In the genomic region with DNA sequence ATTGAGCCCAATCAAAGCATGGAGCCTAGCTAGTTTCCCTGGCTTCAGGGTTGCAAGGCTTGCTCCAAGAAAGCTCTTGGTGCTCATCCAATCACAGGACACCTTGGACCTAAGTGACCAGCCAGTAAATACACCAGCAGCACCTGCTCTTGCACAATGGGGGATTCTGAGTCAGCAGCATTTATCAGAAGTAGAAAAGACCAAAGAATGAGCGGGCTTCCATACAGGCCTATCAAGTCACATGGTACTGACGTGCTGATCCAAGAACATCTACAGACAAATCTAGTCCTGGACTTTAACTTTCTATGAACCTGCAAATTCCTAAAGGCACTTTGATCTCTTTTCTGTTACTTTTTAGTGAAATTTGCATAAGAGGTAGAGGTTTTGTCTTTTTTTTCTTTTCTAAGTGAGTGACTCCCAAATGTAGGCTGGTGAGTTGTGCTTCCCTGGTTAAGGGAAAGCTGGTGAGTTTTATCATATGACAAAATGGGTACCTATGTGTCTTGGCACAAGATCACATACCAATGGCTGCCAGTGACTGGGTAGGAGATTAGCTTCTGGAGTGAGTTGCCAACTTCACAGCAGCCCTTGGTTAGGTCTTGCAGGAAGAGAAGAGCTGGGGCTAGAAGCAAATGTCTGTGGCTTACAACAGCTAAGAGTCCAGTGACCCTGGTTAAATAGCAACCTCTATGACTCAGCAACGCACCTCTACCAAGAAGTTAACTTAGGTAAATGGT, we compare ENCODE assay signal across 12 mouse cellular contexts. TPM values are rescaled to one million over a fixed set of nuclear protein-coding genes. Genes with fewer than 3 reads are reported as not detected.
DNase-seq lines count a peak whose midpoint lies in the region; ATAC-seq and TF ChIP-seq lines count a peak whose summit lies in the region.
"Had no signal": no experiment of that assay in that cellular context is flagged by ENCODE, and none has a peak within 500 bp of the region (broad histone marks: within the 10 kb centered on the region; RNA-seq: fewer than 3 reads in every experiment).

No protein-coding gene starts in this region.

- ATAC-seq in intestine, embryonic 16.5 days = peak; percentile 72
- no peak for ATAC-seq in intestine, embryonic 15.5 days
- ATAC-seq in liver, postnatal 0 days = no peak
- ATAC-seq: midbrain, embryonic 15.5 days had no signal

- no peaks in the 10 kb centered on the region for H3K36me3 ChIP-seq in intestine, embryonic 16.5 days (ENCODE audit: control insufficient read depth, insufficient read depth, low read length)
- no peaks in the 10 kb centered on the region for H3K36me3 ChIP-seq in intestine, embryonic 15.5 days
- no peaks in the 10 kb centered on the region; the same call in 1 of the 2 replicates for H3K36me3 ChIP-seq in kidney, adult 2 months (ENCODE audit: control insufficient read depth, insufficient read depth, low read length)
- H3K36me3 ChIP-seq in liver, postnatal 0 days (replicated peaks; ENCODE audit: insufficient read depth, low read length) = no peaks in the 10 kb centered on the region
- H3K36me3 ChIP-seq: hindbrain, embryonic 15.5 days; midbrain, embryonic 15.5 days; neural tube, embryonic 15.5 days had no signal

- no peak overlapping the region for H3K27ac ChIP-seq in intestine, embryonic 16.5 days (ENCODE audit: low read length)
- no peak overlapping the region for H3K27ac ChIP-seq in intestine, embryonic 15.5 days
- peak overlapping the region; percentile 78 for H3K27ac ChIP-seq in kidney, adult 2 months (ENCODE audit: insufficient read depth, low read depth, low read length)
- H3K27ac ChIP-seq in liver, postnatal 0 days (ENCODE audit: low read depth) = peak overlapping the region; percentile 41; the same call in 1 of the 2 replicates
- H3K27ac ChIP-seq in left cerebral cortex, adult 2 months = no peak overlapping the region
- H3K27ac ChIP-seq: hindbrain, embryonic 15.5 days; midbrain, embryonic 15.5 days; neural tube, embryonic 15.5 days had no signal

- H3K9me3 ChIP-seq in intestine, embryonic 16.5 days (ENCODE audit: control insufficient read depth, low read length) = no peaks in the 10 kb centered on the region
- H3K9me3 ChIP-seq in intestine, embryonic 15.5 days = no peaks in the 10 kb centered on the region
- H3K9me3 ChIP-seq in liver, postnatal 0 days (ENCODE audit: low read length) = no peaks in the 10 kb centered on the region
- H3K9me3 ChIP-seq: hindbrain, embryonic 15.5 days; midbrain, embryonic 15.5 days; neural tube, embryonic 15.5 days had no signal

- H3K4me2 ChIP-seq in intestine, embryonic 16.5 days (ENCODE audit: low read depth, low read length) = no peak overlapping the region
- no peak overlapping the region for H3K4me2 ChIP-seq in intestine, embryonic 15.5 days (replicated peaks)
- H3K4me2 ChIP-seq in liver, postnatal 0 days (ENCODE audit: low read depth, low read length) = no peak overlapping the region
- H3K4me2 ChIP-seq: hindbrain, embryonic 15.5 days; midbrain, embryonic 15.5 days; neural tube, embryonic 15.5 days had no signal

- H3K4me1 ChIP-seq in intestine, embryonic 16.5 days (ENCODE audit: control insufficient read depth, insufficient read depth, low read length) = no peaks in the 10 kb centered on the region
- H3K4me1 ChIP-seq in intestine, embryonic 15.5 days (replicated peaks) = no peaks in the 10 kb centered on the region
- peaks cover 21% of the 10 kb centered on the region; the same call in 1 of the 2 replicates for H3K4me1 ChIP-seq in kidney, adult 2 months (ENCODE audit: control insufficient read depth, insufficient read depth, low read length)
- peaks cover 18% of the 10 kb centered on the region for H3K4me1 ChIP-seq in liver, postnatal 0 days (ENCODE audit: insufficient read depth)
- H3K4me1 ChIP-seq: hindbrain, embryonic 15.5 days; midbrain, embryonic 15.5 days; neural tube, embryonic 15.5 days had no signal

- H3K27me3 ChIP-seq in intestine, embryonic 16.5 days (replicated peaks; ENCODE audit: control insufficient read depth, insufficient read depth, low read length) = no peaks in the 10 kb centered on the region
- H3K27me3 ChIP-seq in intestine, embryonic 15.5 days (replicated peaks) = no peaks in the 10 kb centered on the region
- H3K27me3 ChIP-seq in kidney, adult 2 months (replicated peaks; ENCODE audit: control insufficient read depth, insufficient read depth, low read length) = no peaks in the 10 kb centered on the region
- H3K27me3 ChIP-seq in liver, postnatal 0 days (ENCODE audit: insufficient read depth, low read length) = no peaks in the 10 kb centered on the region
- H3K27me3 ChIP-seq: hindbrain, embryonic 15.5 days; midbrain, embryonic 15.5 days; neural tube, embryonic 15.5 days had no signal

- peak; percentile 31 to 35 for DNase-seq in cerebellum, adult 18-20 months
- DNase-seq in kidney, adult 2 months = peak; percentile 90
- DNase-seq in liver, postnatal 0 days = no peak
- no peak for DNase-seq in B cell, adult 2 months
- DNase-seq in gastrocnemius, adult 8-10 months (ENCODE audit: low spot score in 2 of 2) = no peak
- DNase-seq in left cerebral cortex, adult 2 months (ENCODE audit: extremely low spot score in 1 of 2, low spot score in 2 of 2) = no peak
- DNase-seq: right cerebral cortex, postnatal 25 days had no signal

- TF ChIP-seq CTCF in kidney, adult 2 months (conservative IDR thresholded peaks at IDR 0.05; ENCODE audit: insufficient read depth, insufficient read length, low read depth, low read length) = no peak
- TF ChIP-seq CTCF in liver, postnatal 0 days (IDR thresholded peaks at IDR 0.05; ENCODE audit: low read depth) = no peak
- TF ChIP-seq CTCF in left cerebral cortex, adult 2 months (IDR thresholded peaks at IDR 0.05) = no peak

- 88% methylated on average over 3 of the region's 3 CpGs for WGBS in intestine, embryonic 16.5 days
- WGBS in intestine, embryonic 15.5 days = 93% methylated on average over 3 of the region's 3 CpGs
- WGBS in kidney, adult 2 months = 60% methylated on average over 3 of the region's 3 CpGs
- WGBS in liver, postnatal 0 days (ENCODE audit: insufficient replicate concordance) = 79% methylated on average over 3 of the region's 3 CpGs

- no peak for TF ChIP-seq POLR2A in kidney, adult 2 months (IDR thresholded peaks at IDR 0.05; ENCODE audit: low read depth, low read length)

- intact Hi-C loops in left cerebral cortex, adult 2 months (cut with DNase I) = no loop called here

- H3K9ac ChIP-seq in intestine, embryonic 16.5 days (ENCODE audit: low read depth, low read length) = no peak overlapping the region
- H3K9ac ChIP-seq in intestine, embryonic 15.5 days = no peak overlapping the region
- no peak overlapping the region for H3K9ac ChIP-seq in liver, postnatal 0 days (replicated peaks)
- H3K9ac ChIP-seq: hindbrain, embryonic 15.5 days; midbrain, embryonic 15.5 days; neural tube, embryonic 15.5 days had no signal

- no peak for TF ChIP-seq EP300 in liver, postnatal 0 days (IDR thresholded peaks at IDR 0.05; ENCODE audit: low read depth)

- no peak overlapping the region for H3K4me3 ChIP-seq in intestine, embryonic 16.5 days (ENCODE audit: low read length)
- H3K4me3 ChIP-seq in intestine, embryonic 15.5 days (replicated peaks) = no peak overlapping the region
- H3K4me3 ChIP-seq in kidney, adult 2 months (ENCODE audit: insufficient read depth, low read depth, low read length) = no peak overlapping the region
- no peak overlapping the region for H3K4me3 ChIP-seq in liver, postnatal 0 days (ENCODE audit: low read depth, low read length)
- H3K4me3 ChIP-seq in left cerebral cortex, adult 2 months = no peak overlapping the region
- H3K4me3 ChIP-seq: hindbrain, embryonic 15.5 days; midbrain, embryonic 15.5 days; neural tube, embryonic 15.5 days had no signal

RNA-seq across cellular contexts. Expression of gene Ncoa7, which starts 57.7 kb away (rescaled TPM):
- polyA plus RNA-seq in intestine, embryonic 16.5 days (2015; fragmentation: Nextera tagmentation; extraction: Ambion mirVana) = 8.1 and 9.4 TPM in 2 replicates
- polyA plus RNA-seq in intestine, embryonic 15.5 days (2015; fragmentation: Nextera tagmentation; extraction: Ambion mirVana) = 9.3 and 10.0 TPM in 2 replicates
- polyA plus RNA-seq in kidney, adult 2 months (2012; rRNA removed) = 14.4 and 18.6 TPM in 2 replicates
- 6.4 TPM in 2 replicates for polyA plus RNA-seq in liver, postnatal 0 days (2015; fragmentation: Nextera tagmentation; extraction: Ambion mirVana)
- total RNA-seq in gastrocnemius, adult 8-10 months (2022) = 1 to 10 TPM; 1.1 to 2.3 (median 1.7) TPM
- 100 to 1,000 TPM in 1 of 2 experiments, 10 to 100 TPM in 1; 97.2 to 104 TPM for total RNA-seq in left cerebral cortex, adult 2 months (2021)

Comparison
In these comparisons a context has a peak if more than half of its experiments do, and no peak if none do; other contexts are left out.
1. H3K27ac ChIP-seq: peak in kidney, adult 2 months (single experiment) and liver, postnatal 0 days (single experiment); none in intestine, embryonic 16.5 days (single experiment), intestine, embryonic 15.5 days (single experiment) and left cerebral cortex, adult 2 months (single experiment).
2. DNase-seq: peak in cerebellum, adult 18-20 months (2 of 2) and kidney, adult 2 months (single experiment); none in liver, postnatal 0 days (single experiment), B cell, adult 2 months (0 of 2), gastrocnemius, adult 8-10 months (0 of 2) and left cerebral cortex, adult 2 months (0 of 2).